In the genomic region with DNA sequence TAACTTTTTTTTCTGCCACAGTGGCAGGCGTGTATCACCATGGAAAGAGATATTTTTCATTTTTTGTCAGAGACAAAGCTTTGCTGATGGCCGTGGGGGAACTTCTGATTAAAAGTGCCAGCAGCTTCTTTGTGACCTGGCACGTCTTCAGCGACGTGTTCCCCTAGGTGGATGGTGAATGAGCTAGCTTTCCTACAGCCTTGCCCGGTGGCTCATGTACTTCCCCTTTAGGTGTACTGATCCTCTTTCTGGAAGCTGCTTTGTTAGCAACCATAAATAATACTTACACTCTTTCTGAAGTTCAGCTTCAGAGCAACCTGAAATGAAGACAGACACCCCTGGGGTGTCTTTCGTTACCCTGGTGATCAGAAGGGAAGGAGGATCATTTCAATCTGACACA, we compare ENCODE assay signal across 24 mouse cellular contexts. TPM values are rescaled to one million over a fixed set of nuclear protein-coding genes. Genes with fewer than 3 reads are reported as not detected.
A peak's percentile ranks its signal among the peaks of the same experiment; 100 is the strongest.
DNase-seq lines count a peak whose midpoint lies in the region; ATAC-seq and TF ChIP-seq lines count a peak whose summit lies in the region.
"Had no signal": no experiment of that assay in that cellular context is flagged by ENCODE, and none has a peak within 500 bp of the region (broad histone marks: within the 10 kb centered on the region; RNA-seq: fewer than 3 reads in every experiment).

No protein-coding gene starts in this region.

- no peak overlapping the region for H3K9ac ChIP-seq in MEL (ENCODE audit: control insufficient read depth, low read depth, low read length, poor library complexity, severe bottlenecking)
- no peak overlapping the region for H3K9ac ChIP-seq in hindbrain, embryonic 16.5 days (ENCODE audit: low read depth, low read length)
- no peak overlapping the region for H3K9ac ChIP-seq in liver, postnatal 0 days (replicated peaks)
- H3K9ac ChIP-seq: embryonic facial prominence, embryonic 12.5 days; embryonic facial prominence, embryonic 15.5 days; hindbrain, embryonic 13.5 days had no signal

- no peak overlapping the region for H3K4me2 ChIP-seq in hindbrain, embryonic 16.5 days (ENCODE audit: low read length)
- no peak overlapping the region for H3K4me2 ChIP-seq in liver, postnatal 0 days (ENCODE audit: low read depth, low read length)
- H3K4me2 ChIP-seq: embryonic facial prominence, embryonic 12.5 days; embryonic facial prominence, embryonic 15.5 days; hindbrain, embryonic 13.5 days had no signal

- no peak for TF ChIP-seq CTCF in MEL (IDR thresholded peaks at IDR 0.05 in 2 of 3, conservative IDR thresholded peaks at IDR 0.05 in 1 of 3; ENCODE audit: control insufficient read depth in 1 of 3, insufficient read depth in 1 of 3, low read depth in 2 of 3, low read length in 3 of 3, poor library complexity in 1 of 3, severe bottlenecking in 1 of 3)
- TF ChIP-seq CTCF in liver, postnatal 0 days (IDR thresholded peaks at IDR 0.05; ENCODE audit: low read depth): no peak

- peaks cover 0 to 3% of the 10 kb centered on the region in 2 experiments; a peak in 1 of 4 replicates for H3K4me1 ChIP-seq in MEL (ENCODE audit: control insufficient read depth in 1 of 2, insufficient read depth in 2 of 2, low read length in 2 of 2)
- no peaks in the 10 kb centered on the region for H3K4me1 ChIP-seq in hindbrain, embryonic 16.5 days (ENCODE audit: control insufficient read depth, insufficient read depth, low read depth, low read length)
- H3K4me1 ChIP-seq in liver, postnatal 0 days (ENCODE audit: insufficient read depth): no peaks in the 10 kb centered on the region
- H3K4me1 ChIP-seq: embryonic facial prominence, embryonic 12.5 days; embryonic facial prominence, embryonic 15.5 days; heart, embryonic 10.5 days; hindbrain, embryonic 10.5 days; hindbrain, embryonic 13.5 days had no signal

- H3K27me3 ChIP-seq in MEL (ENCODE audit: control insufficient read depth in 1 of 2, insufficient read depth in 2 of 2, low read length in 2 of 2): peaks cover 0 to 2% of the 10 kb centered on the region in 2 experiments; a peak in 1 of 4 replicates
- no peaks in the 10 kb centered on the region for H3K27me3 ChIP-seq in hindbrain, embryonic 16.5 days (replicated peaks; ENCODE audit: control insufficient read depth, insufficient read depth, low read length)
- no peaks in the 10 kb centered on the region for H3K27me3 ChIP-seq in liver, postnatal 0 days (ENCODE audit: insufficient read depth, low read length)
- H3K27me3 ChIP-seq: CH12.LX; embryonic facial prominence, embryonic 12.5 days; embryonic facial prominence, embryonic 15.5 days; hindbrain, embryonic 13.5 days had no signal

- no peak overlapping the region for H3K4me3 ChIP-seq in MEL (ENCODE audit: control insufficient read depth in 1 of 2, insufficient read depth in 1 of 2, low read depth in 2 of 2, low read length in 2 of 2)
- no peak overlapping the region for H3K4me3 ChIP-seq in hindbrain, embryonic 16.5 days (ENCODE audit: low read length)
- H3K4me3 ChIP-seq in liver, postnatal 0 days (ENCODE audit: low read depth, low read length): no peak overlapping the region
- H3K4me3 ChIP-seq: embryonic facial prominence, embryonic 12.5 days; embryonic facial prominence, embryonic 15.5 days; heart, adult 2 months; heart, embryonic 10.5 days; hindbrain, embryonic 10.5 days; hindbrain, embryonic 13.5 days had no signal

- 76% methylated on average over 7 of the region's 7 CpGs for WGBS in hindbrain, embryonic 16.5 days
- 47% methylated on average over 7 of the region's 7 CpGs for WGBS in liver, postnatal 0 days (ENCODE audit: insufficient replicate concordance)

- TF ChIP-seq EP300 in MEL (IDR thresholded peaks at IDR 0.05; ENCODE audit: low read depth in 1 of 2, low read length in 2 of 2): no peak
- TF ChIP-seq EP300 in liver, postnatal 0 days (IDR thresholded peaks at IDR 0.05; ENCODE audit: low read depth): no peak

- TF ChIP-seq RAD21 in MEL (IDR thresholded peaks at IDR 0.05; ENCODE audit: low read depth, low read length): no peak

- no peak for TF ChIP-seq POLR2A in MEL (IDR thresholded peaks at IDR 0.05; ENCODE audit: control insufficient read depth in 1 of 2, insufficient read depth in 1 of 2, low read depth in 1 of 2, low read length in 2 of 2, poor library complexity in 1 of 2)

- H3K79me2 ChIP-seq in MEL (ENCODE audit: control insufficient read depth, insufficient read depth, low read length, poor library complexity): no peaks in the 10 kb centered on the region

- ATAC-seq in granulocyte monocyte progenitor cell, adult 5-6 weeks (replicated peaks; ENCODE audit: poor library complexity, severe bottlenecking): peak; percentile 77
- peak; percentile 73 for ATAC-seq in megakaryocyte progenitor cell, adult 5-6 weeks (replicated peaks; ENCODE audit: poor library complexity)
- ATAC-seq in monocyte, adult 5-6 weeks (replicated peaks; ENCODE audit: insufficient number of reproducible peaks, low FRiP score, low TSS enrichment, poor library complexity, severe bottlenecking): no peak
- ATAC-seq in hindbrain, embryonic 16.5 days: no peak
- no peak for ATAC-seq in liver, postnatal 0 days
- ATAC-seq: activated CD4-positive, CD25-positive, alpha-beta regulatory T cell, adult 4 months; forebrain, embryonic 14.5 days; intestine, postnatal 0 days had no signal

- H3K36me3 ChIP-seq in MEL (ENCODE audit: control insufficient read depth in 1 of 2, insufficient read depth in 2 of 2, low read length in 2 of 2): no peaks in the 10 kb centered on the region
- no peaks in the 10 kb centered on the region for H3K36me3 ChIP-seq in hindbrain, embryonic 16.5 days (ENCODE audit: control insufficient read depth, insufficient read depth, low read length)
- H3K36me3 ChIP-seq in liver, postnatal 0 days (replicated peaks; ENCODE audit: insufficient read depth, low read length): no peaks in the 10 kb centered on the region
- H3K36me3 ChIP-seq: embryonic facial prominence, embryonic 12.5 days; embryonic facial prominence, embryonic 15.5 days; G1E; heart, embryonic 10.5 days; hindbrain, embryonic 10.5 days; hindbrain, embryonic 13.5 days had no signal

- DNase-seq in MEL (ENCODE audit: low read depth, low spot score): peak; percentile 25
- DNase-seq in kidney, adult 11 months: no peak
- DNase-seq in liver, postnatal 0 days: no peak
- DNase-seq: adrenal gland, adult 8-10 months; adrenal gland, postnatal 25 days; cerebellum, adult 18-20 months; cerebellum, adult 9-10 months; cerebellum, postnatal 14 days; gastrocnemius, postnatal 25 days; heart, adult 2 months had no signal

- no peaks in the 10 kb centered on the region for H3K9me3 ChIP-seq in MEL (replicated peaks; ENCODE audit: insufficient read depth, low read length)
- no peaks in the 10 kb centered on the region for H3K9me3 ChIP-seq in hindbrain, embryonic 16.5 days (ENCODE audit: control insufficient read depth, low read length)
- H3K9me3 ChIP-seq in liver, postnatal 0 days (ENCODE audit: low read length): no peaks in the 10 kb centered on the region
- H3K9me3 ChIP-seq: embryonic facial prominence, embryonic 12.5 days; embryonic facial prominence, embryonic 15.5 days; G1E; heart, embryonic 10.5 days; hindbrain, embryonic 10.5 days; hindbrain, embryonic 13.5 days had no signal

- H3K27ac ChIP-seq in MEL (ENCODE audit: control insufficient read depth, low read depth, low read length): no peak overlapping the region
- no peak overlapping the region for H3K27ac ChIP-seq in hindbrain, embryonic 16.5 days (ENCODE audit: low read depth, low read length)
- H3K27ac ChIP-seq in liver, postnatal 0 days (ENCODE audit: low read depth): no peak overlapping the region
- H3K27ac ChIP-seq: embryonic facial prominence, embryonic 12.5 days; embryonic facial prominence, embryonic 15.5 days; heart, adult 2 months; heart, embryonic 10.5 days; hindbrain, embryonic 10.5 days; hindbrain, embryonic 13.5 days had no signal

TF ChIP-seq in MEL, 35 proteins besides CTCF, POLR2A, EP300 and RAD21 (continues in another document):
- TF ChIP-seq ZNF384 (IDR thresholded peaks at IDR 0.05; ENCODE audit: low read depth, low read length) (no peak), MAFK (IDR thresholded peaks at IDR 0.05; ENCODE audit: borderline replicate concordance, low read depth, low read length) (no peak), TAL1 (IDR thresholded peaks at IDR 0.05; ENCODE audit: low read length) (no peak), SIN3A (IDR thresholded peaks at IDR 0.05; ENCODE audit: low read length) (no peak), JUND (IDR thresholded peaks at IDR 0.05; ENCODE audit: low read depth, low read length) (no peak), HCFC1 (IDR thresholded peaks at IDR 0.05; ENCODE audit: low read depth, low read length) (no peak), E2F4 (IDR thresholded peaks at IDR 0.05; ENCODE audit: borderline replicate concordance, low read depth, low read length) (no peak), GATA1 (IDR thresholded peaks at IDR 0.05; ENCODE audit: low read depth, low read length) (no peak), ZC3H11A (IDR thresholded peaks at IDR 0.05; ENCODE audit: low read depth, low read length) (no peak), USF1 (IDR thresholded peaks at IDR 0.05; ENCODE audit: low read depth, low read length) (no peak), POLR2AphosphoS5 (IDR thresholded peaks at IDR 0.05; ENCODE audit: borderline replicate concordance, low read depth, low read length) (no peak), POLR2AphosphoS2 (IDR thresholded peaks at IDR 0.05; ENCODE audit: low read length) (no peak), NRF1 (IDR thresholded peaks at IDR 0.05; ENCODE audit: insufficient read depth, low read depth, low read length, poor library complexity, severe bottlenecking) (no peak), TBP (IDR thresholded peaks at IDR 0.05; ENCODE audit: low read depth, low read length) (no peak), BHLHE40 (IDR thresholded peaks at IDR 0.05; ENCODE audit: borderline replicate concordance, low read depth, low read length) (no peak), ELF1 (IDR thresholded peaks at IDR 0.05; ENCODE audit: low read depth, low read length) (no peak), CHD1 (IDR thresholded peaks at IDR 0.05; ENCODE audit: low read depth, low read length) (no peak), SMC3 (IDR thresholded peaks at IDR 0.05; ENCODE audit: low read depth, low read length) (no peak)

RNA-seq across cellular contexts. Expression of gene Fam107b, which starts 3.6 kb away (rescaled TPM):
- total RNA-seq in MEL (2012; rRNA removed): 9.0 and 10.0 TPM in 2 replicates
- 10 to 100 TPM in 1 of 2 experiments, not detected in 1; 15.5 TPM for polyA plus RNA-seq in MEL (2012; ENCODE audit: insufficient read depth in 1 of 2, insufficient read length in 2 of 2, low read depth in 1 of 2, low replicate concordance in 2 of 2, missing spikeins in 1 of 2)
- total RNA-seq in granulocyte monocyte progenitor cell, adult 5-6 weeks (2014; fragmentation: Nextera tagmentation): 415 and 416 TPM in 2 replicates
- 801 and 969 TPM in 2 replicates for total RNA-seq in granulocyte monocyte progenitor cell, adult 5-6 weeks (2017)
- total RNA-seq in megakaryocyte progenitor cell, adult 5-6 weeks (2015): 1,007 and 1,094 TPM in 2 replicates
- 622 and 1,143 TPM in 2 replicates for total RNA-seq in megakaryocyte progenitor cell, adult 5-6 weeks (2017)
- total RNA-seq in monocyte, adult 5-6 weeks (2017): 432 to 778 TPM (median 669 TPM) in 3 replicates
- 27.0 and 34.0 TPM in 2 replicates for polyA plus RNA-seq in hindbrain, embryonic 16.5 days (2015; fragmentation: Nextera tagmentation; extraction: Ambion mirVana)
- 20.5 and 23.1 TPM in 2 replicates for polyA plus RNA-seq in liver, postnatal 0 days (2015; fragmentation: Nextera tagmentation; extraction: Ambion mirVana)

Comparison
In these comparisons a context has a peak if more than half of its experiments do, and no peak if none do; other contexts are left out.
1. ATAC-seq: peak in granulocyte monocyte progenitor cell, adult 5-6 weeks (single experiment) and megakaryocyte progenitor cell, adult 5-6 weeks (single experiment); none in monocyte, adult 5-6 weeks (single experiment), hindbrain, embryonic 16.5 days (single experiment) and liver, postnatal 0 days (single experiment).
2. RNA of gene Fam107b, which starts 3.6 kb away (total RNA-seq): 622 to 1,143 TPM in megakaryocyte progenitor cell, adult 5-6 weeks, 415 to 969 TPM in granulocyte monocyte progenitor cell, adult 5-6 weeks and 432 to 778 TPM in monocyte, adult 5-6 weeks; 9.0 to 10.0 TPM in MEL; every median in the first group is over 10 times any median in the second.